Mouse (Mus musculus): Measurements from ENCODE around the gene Camkk1.
A peak's percentile ranks its signal among the peaks of the same experiment; 100 is the strongest.

The Camkk1 gene

DNA sequence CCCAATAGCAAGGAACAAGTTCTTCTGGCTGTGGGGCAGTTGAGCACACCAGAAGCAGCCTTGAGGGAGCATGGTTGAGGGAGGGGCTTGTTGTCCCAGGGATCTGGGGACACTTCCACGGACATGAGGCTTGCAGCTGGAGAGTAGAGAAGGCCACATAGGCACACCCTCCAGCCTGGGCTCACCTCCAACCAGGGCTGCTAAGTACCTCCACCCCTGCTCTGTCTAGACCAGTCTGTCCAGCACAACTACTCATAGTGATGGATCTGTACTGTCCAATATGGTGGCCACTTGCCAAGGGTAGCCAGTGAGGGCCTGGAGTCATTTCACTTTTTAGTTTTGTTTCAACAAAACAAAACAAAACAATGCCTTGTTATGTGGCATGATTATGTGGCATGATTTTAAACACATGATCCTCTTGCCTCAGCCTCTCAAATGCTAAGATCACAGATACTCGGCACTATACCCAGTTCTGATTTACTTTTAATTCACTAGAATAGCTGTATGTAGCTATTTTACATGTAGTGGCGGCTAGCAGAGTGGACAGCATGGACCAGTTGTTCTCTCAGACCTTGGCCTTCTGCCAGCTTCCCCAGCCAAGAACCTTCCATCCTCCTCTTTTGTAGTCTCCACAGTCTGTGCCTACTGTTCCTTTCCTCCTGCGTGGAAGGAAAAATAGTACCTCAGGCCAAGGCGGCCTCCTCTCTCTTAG is 3.3 kb upstream of the Camkk1 start:
- DNase-seq, result peak; percentile 88 to 89

DNA sequence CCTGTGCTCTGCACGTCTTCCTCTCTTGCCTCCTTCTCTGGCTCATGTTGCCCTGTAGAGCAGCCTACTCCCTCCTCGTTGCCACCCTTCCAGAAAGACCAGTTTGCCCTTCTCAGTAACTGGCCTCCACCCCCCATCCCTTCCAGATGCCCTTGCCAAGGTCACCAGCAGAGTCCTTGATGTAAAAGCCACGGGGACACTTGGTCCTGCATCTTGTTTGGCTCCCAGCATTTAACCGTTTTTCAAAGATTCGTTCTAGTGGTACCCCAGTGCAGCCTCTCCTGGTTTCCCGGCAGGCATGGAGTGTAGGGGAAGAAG is 2.7 kb upstream of the Camkk1 start:
- DNase-seq, result no peak

DNA sequence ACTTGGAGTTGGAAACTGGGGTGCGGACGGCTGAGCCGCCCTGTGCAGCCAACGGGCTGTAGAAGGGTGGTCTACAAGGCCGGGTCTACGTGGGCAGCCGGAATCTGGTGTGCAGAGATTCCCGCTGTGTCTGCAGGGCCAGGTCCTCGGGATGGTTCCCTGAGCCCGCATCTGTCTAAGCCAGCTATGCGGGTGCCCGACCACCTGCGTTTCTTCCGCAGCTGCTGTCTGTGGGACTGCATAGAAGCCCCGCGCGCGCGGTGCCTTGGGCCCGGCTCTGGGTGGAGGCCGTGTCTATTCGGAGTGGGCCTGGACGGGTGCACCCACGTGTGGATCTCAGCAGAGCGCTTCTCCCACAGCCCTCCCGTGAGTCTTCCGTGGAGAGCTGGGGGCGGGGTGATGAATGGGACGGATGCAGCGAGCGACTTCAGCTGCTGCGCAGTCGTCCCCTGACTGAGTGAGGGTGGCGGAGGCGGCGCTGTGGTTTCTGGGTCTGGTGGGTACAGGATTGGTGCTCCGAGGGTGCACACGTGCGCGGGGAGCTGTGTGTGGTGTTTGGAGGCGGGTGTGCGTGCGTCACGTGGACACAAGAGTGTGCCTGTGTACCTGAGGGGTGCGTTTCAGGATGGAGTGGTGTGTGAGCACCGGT is 463 bp downstream of the Camkk1 start:
- peak; percentile 62 to 76 for DNase-seq

DNA sequence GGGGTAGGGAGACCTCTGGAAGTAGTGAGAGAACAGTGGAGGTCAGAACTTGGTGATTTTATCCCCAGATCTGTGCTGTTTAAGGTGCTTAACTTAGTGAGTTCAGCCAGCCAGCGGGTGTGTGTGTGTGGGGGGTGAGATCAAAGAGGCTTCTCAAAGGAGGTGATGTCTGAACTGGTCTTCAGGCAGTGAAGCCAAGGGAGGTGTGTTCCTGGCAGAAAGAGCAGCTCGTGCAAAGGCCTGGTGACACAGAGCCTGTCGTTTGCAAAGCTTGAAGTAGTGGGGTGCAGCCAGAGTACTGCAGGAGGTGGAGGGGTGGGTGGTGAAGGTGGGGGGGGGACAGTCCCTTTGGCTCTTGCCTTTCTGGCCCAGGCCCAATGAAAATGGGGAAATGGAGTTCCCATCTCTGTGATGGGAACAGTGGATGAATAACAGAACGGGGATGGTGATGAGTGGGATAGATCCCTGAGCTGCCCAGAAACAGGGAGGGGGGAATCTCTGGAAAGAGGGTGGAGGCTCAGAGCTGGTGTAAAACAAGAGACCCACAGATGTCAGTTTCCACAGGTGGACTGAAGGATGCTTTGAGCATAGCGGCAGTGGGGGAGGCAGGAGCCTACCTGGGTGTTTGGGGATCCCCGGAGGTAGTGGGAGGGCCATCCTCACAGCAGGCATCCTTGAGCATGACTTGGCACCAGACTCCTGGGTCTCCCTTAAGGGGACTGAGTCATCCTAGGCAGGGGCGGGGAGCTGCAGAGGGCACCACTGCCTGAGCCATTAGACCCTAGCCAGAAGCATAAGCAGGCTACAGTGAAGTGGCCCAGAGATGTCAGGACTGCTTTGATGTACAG is 2.4 kb downstream of the Camkk1 start:
- DNase-seq, result peak in 1 of 2 experiments; percentile 24

DNA sequence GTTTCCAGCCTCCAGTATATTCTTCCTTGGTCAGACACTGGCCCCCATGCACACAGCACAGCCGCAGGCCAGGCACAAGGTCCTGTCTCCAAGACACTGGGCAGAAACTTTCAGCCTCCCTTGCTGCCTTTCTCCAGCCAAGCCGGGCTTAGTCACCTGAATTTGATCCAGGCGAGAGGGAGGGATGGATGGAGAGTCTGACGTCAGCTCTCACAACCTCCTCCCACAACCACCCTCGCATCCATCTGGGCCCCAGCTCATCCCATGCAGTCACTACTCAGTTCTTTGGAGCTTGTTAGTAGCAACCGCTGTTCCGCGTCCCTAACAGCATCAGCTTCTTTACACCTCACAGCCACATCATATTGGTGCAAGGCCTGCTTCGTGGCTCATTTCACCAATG is 4.3 kb downstream of the Camkk1 start:
- peak; percentile 64 to 67 for DNase-seq

DNA sequence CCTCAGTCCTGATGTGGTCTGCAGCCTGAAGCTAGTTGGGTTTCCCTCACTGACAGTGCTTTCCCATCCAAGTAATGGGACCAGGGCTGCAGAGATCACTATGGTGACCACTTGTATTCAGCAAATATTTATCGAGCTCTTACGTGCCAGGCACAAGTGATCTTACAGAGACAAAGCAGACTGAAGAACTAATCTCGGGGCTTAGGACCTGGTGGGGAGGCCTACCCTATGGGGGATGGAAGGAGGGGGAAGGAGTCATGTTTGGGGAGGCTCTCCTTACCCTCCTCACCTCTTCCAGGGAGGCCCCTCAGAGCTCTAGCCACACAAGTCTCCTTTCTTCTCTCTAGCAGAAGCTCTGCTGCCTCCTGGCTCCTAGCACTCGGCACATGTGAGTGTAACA is 5.0 kb downstream of the Camkk1 start:
- no peak for DNase-seq

DNA sequence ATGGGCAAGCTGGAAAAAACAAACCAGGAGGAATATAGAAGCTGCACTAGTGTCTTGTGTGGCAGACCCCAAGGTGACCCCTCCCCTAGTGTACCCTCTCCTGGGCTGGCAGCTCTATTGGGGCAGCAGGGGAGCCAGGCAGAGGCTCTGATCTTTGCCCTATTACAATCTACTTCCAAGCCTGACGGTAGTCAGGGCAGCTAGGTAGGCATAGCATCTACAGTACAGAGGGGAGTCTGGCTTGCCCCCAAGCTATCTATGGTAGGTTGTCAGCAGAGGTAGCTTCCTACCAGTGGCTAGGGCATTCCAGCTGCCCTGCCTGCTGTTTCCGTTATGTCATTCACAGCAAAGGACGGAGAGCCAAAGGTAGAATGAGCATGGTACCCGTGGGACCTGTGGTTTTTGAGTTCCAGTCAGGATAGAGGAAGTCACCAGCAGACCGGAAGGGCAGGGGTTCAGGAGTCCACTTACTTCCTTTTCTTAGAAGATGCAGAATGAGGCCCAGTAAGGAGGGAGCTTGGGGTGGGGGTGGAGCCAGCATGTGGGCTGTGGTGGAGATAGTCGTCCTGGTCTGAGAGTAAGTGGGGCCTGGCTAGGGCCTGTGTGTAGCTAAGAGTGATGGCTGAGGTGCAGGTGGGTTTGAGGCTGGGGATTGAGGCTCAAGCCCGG is 5.6 kb downstream of the Camkk1 start:
- DNase-seq, result no peak

DNA sequence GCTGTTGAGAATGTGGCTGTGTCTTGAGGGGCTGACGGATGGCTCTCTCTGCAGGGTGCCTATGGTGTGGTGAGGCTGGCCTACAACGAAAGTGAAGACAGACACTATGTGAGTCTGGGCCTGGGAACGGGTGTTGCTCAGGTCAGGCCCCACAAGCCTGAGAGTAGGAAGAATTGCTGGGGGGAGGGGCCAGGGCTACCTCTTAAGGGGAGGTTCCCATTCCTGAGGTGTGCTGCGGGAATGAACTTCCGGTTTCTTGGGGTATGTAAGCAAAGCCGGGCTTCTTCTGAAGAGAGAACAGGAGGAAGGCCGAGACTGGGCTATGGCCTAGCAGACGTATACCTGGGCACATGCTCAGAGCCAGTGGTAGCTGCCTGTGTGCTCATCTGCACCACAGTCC is 8.2 kb downstream of the Camkk1 start:
- DNase-seq, result no peak

- peak; percentile 89 to 90 for DNase-seq
Measured at GRCm38 (mm10) chr11:73030821-73031498, 12.2 kb downstream of the Camkk1 start.

GRCm38 (mm10) chr11:73031536-73031935 is 12.7 kb downstream of the Camkk1 start:
- DNase-seq, result peak in 1 of 2 experiments; percentile 36

- no peak for DNase-seq
Measured at GRCm38 (mm10) chr11:73036077-73036476, 17.3 kb downstream of the Camkk1 start.

DNA sequence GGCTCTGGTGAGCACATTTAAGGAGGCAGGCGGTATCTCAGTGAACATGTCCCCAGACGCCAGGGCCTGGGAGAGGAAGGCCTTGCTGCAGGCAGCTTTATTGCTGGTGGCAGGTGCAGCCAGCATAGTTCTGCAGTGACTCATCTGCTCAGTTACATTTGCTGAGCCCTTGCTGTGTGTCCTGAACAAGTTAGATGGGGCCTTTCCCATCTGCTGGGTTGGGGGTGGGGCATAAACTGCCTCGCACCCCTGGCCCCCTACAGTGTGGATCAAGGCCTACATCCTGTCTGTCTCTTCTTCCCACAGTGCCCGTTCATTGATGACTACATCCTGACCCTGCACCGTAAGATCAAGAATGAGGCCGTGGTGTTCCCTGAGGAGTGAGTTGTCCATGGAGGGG is 18.1 kb downstream of the Camkk1 start:
- DNase-seq, result no peak

GRCm38 (mm10) chr11:73037691-73038090 is 18.9 kb downstream of the Camkk1 start:
- DNase-seq, result no peak

GRCm38 (mm10) chr11:73039102-73039799 is 20.4 kb downstream of the Camkk1 start:
- DNase-seq, result peak; percentile 76 to 83

DNA sequence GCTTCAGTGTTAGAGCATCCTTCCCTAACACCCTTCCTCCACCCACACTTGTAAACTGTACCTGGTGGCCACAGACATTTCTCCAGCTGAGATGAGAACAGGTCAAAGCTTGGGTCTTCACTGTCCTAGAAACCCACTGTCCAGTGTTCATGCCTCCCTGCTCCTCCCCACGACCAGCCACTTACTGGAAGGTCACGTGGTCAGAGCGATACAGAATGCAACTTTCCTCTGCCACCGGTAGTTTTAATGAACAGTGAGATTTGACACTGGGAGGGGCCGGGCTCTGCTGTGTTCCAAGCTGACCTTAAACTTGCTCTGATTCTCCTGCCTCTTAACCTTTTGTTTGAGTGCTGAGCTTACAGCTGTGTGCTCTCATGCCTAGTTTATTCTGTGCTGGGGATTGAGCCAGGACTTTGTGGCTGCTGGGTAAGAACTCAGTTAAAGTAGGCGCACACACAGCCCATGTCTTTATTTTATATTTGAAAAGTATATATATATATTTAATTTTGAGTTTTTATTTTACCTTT is 25.5 kb downstream of the Camkk1 start:
- no peak for DNase-seq

GRCm38 (mm10) chr11:73044789-73045188 is 26.0 kb downstream of the Camkk1 start:
- no peak for DNase-seq

GRCm38 (mm10) chr11:73047542-73047996 is 28.8 kb downstream of the Camkk1 start, which contains the start of gene Ncbp3:
Gene Ncbp3 (plus strand): TSS chr11:73047783.
- DNase-seq, result peak; percentile 96 to 98

DNA sequence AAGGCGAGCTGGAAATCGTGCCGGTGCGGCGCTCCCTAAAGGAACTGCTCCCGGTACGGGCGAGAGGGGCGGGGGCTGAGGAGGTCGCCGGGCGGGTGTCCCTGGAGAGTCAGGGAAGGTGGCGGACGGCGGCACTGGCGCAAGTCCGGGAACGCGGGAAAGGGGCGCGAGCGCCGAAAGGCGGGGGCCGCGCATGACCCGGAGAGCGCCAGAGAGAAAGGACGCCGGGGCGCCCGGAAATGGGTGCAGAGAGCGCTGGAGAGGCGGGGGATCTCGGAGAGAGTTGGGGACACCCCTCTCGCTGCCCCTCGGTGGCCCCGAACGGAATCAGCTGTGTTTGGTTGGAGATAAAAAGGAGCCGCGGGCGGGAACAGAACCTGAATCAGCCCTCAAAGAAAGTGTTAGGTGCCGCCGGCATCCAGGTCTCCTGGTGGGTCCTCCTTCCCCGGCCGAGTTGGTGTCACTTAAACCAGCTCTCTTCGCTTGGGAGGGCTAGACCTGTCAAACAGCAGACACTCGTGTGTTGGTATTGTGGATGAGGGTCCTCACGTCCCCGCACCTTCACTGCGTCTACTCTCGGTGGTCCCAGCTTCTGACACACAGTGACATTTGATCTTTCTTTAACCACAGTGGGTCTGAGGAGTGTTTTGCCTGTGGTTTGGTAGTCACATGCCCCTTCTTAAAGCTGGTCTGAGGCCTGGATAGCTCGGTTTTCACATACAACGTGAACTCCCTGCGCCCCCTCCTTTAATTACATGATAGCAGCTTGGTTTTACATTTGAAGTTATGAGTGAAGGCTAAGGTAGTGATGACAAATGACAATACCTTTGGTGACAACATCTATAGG is 29.4 kb downstream of the Camkk1 start:
- peak in 1 of 2 experiments; percentile 22 for DNase-seq

DNA sequence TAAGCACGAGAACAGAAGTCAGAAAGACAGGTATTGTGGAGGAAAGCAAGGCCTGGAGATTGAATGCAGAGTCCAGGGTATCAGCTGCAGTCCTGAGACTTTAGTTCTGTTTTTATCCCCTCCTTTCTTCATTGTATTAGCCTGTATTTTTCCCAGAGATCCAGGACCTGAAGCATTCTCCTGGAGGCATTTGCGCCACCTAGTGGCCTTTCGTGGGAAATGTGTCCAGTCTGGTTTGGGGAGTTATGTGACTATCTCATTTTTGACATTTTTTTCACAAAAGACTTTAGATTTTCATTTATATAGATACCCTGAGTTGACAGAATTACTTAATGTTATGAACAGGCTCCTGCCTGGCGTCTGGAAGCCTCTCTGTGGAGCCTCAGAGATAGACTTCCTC is 30.5 kb downstream of the Camkk1 start:
- peak; percentile 88 to 91 for DNase-seq

GRCm38 (mm10) chr11:73052795-73053194 is 34.0 kb downstream of the Camkk1 start:
- no peak for DNase-seq

Data from cerebellum, postnatal 14 days (tissue).